Mouse (Mus musculus) E14TG2a.4 (cell line): ENCODE data around the gene Lmntd1.

ENCODE experiments used
- H3K27me3 ChIP-seq: 2 replicates; pipeline ENCODE4 v1.6.1; 2014; ENCODE audit warnings: low read length, control low read depth; ENCODE audit not compliant: insufficient read depth
- H3K36me3 ChIP-seq: 2 replicates; pipeline ENCODE4 v1.6.1; 2014; ENCODE audit warnings: low read length, control low read depth; ENCODE audit not compliant: insufficient read depth
- H3K4me1 ChIP-seq: replicated peaks from 2 replicates; pipeline ENCODE4 v1.6.1; 2014; ENCODE audit warnings: low read depth, low read length, control low read depth
- H3K4me3 ChIP-seq: replicated peaks from 2 replicates; pipeline ENCODE4 v1.5.1; 2014; ENCODE audit warnings: mild to moderate bottlenecking, low read length
- H3K9me3 ChIP-seq: 2 replicates; pipeline ENCODE4 v1.6.1; 2014; ENCODE audit warnings: low read length, control low read depth
- CTCF ChIP-seq: conservative IDR thresholded peaks from 2 replicates; pipeline ENCODE4 v1.5.1; 2014; ENCODE audit warnings: low read length
- NANOG ChIP-seq: IDR thresholded peaks from 2 replicates; pipeline ENCODE4 v1.6.1; 2014; ENCODE audit warnings: borderline replicate concordance, low read length, mixed read lengths
- POU5F1 ChIP-seq: IDR thresholded peaks from 2 replicates; pipeline ENCODE4 v1.6.1; 2014; ENCODE audit warnings: low read length, borderline replicate concordance

Lmntd1 gene

DNA sequence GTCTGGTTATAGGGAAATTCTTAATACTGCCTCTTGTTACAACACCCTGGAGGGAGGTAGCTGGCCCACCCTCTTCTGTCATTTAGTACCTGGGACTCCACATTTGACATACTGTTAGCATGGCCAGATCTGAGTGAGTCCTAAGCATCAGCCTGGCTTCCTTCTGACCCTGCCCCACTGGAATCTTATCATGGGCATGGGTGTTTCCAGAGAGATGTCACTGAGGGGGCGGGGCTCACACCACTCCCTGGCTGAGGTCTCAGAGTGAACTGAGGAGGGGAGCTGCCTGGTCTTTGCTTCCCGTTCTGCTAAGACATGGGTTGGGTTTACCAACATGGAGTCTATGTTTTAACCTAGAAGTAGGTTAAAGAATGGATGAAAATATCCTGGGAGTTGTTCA is 37.9 kb upstream of the Lmntd1 start:
- H3K9me3 ChIP-seq: no peaks in the 10 kb centered on the region
- H3K36me3 ChIP-seq: no peaks in the 10 kb centered on the region
- no peaks in the 10 kb centered on the region for H3K27me3 ChIP-seq
- H3K4me1 ChIP-seq: no peaks in the 10 kb centered on the region
- TF ChIP-seq POU5F1 (no peak), CTCF (no peak), NANOG (no peak)
- H3K4me3 ChIP-seq: no peak overlapping the region

DNA sequence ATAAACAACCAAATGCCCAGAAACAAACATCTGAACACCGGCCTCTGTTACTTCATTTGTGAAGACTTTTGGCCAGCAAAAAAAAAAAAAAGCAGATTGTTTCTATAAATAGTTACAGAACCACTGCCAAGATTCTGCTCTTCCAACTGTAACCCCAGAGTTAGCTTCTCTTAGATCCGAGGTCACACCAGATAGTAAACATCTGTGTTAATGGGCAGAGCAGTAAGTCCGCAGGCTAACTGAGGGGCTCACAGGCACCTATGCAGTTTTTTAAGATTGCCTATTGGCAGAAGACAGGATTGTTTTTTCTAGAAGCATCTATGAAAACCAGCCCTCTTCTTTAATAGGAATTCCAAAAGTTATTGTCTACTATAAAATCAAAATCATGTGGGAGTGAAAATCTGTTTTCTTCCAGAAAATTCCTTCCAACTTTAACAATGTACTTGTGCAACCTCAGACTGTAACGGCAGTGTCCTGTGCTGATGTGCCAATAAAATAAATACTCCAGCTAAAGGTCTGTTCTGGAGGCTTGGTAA is 26.9 kb upstream of the Lmntd1 start:
- 0 out of 2 replicates have a peak, but pooled peaks cover 4% of the 10 kb centered on the region for H3K27me3 ChIP-seq
- H3K36me3 ChIP-seq: no peaks in the 10 kb centered on the region
- peaks cover 14% of the 10 kb centered on the region for H3K9me3 ChIP-seq
- no peaks in the 10 kb centered on the region for H3K4me1 ChIP-seq
- TF ChIP-seq POU5F1 (no peak), NANOG (no peak), CTCF (no peak)
- H3K4me3 ChIP-seq: no peak overlapping the region

DNA sequence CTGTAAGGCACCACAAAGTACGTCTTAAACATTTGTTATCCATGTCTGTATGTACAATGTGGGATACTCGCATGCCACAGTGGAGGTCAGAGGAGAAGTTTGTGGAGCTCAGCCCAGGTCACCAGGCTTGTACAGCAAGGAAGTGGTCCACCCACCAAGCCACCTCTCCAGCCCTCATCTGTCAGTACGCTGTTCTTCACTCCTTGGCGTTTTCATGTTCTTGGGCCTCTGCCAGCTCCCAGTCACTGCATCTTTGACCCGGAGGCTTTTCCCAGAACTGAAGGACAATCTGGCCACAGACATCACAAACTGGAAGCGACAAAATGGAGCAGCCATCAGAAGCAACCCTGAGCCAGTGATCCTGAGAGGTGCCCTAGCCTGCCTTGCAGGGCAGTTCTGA is 24.1 kb upstream of the Lmntd1 start:
- Histone ChIP-seq H3K4me1 (no peaks in the 10 kb centered on the region), H3K27me3 (0 out of 2 replicates have a peak, but pooled peaks cover 4% of the 10 kb centered on the region), H3K9me3 (peaks cover 14% of the 10 kb centered on the region), H3K36me3 (no peaks in the 10 kb centered on the region), H3K4me3 (no peak overlapping the region)
- TF ChIP-seq POU5F1: no peak
- no peak for TF ChIP-seq CTCF
- TF ChIP-seq NANOG: no peak

DNA sequence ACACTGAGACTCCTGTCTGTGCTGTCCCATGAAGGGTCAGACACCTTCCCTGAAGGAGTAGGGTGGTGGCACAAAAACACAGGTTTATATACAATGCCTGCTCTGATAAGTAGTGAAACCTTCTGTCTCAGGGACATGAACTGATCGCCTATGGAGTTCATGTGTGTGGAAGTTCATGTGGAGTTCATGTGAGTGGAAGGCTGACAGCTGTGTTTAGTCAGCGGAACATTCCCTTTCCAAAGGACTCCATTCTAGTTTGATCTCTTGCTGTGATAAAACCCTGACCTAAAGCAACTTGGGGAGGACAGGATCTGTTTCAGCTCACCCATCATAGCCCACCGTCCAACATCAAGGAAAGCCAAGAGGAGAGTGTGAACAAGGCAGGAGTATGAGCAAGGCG is 22.6 kb upstream of the Lmntd1 start:
- Histone ChIP-seq H3K27me3 (0 out of 2 replicates have a peak, but pooled peaks cover 4% of the 10 kb centered on the region), H3K4me1 (no peaks in the 10 kb centered on the region), H3K9me3 (peaks cover 14% of the 10 kb centered on the region), H3K4me3 (no peak overlapping the region), H3K36me3 (no peaks in the 10 kb centered on the region)
- no peak for TF ChIP-seq POU5F1
- TF ChIP-seq NANOG: no peak
- TF ChIP-seq CTCF: no peak

DNA sequence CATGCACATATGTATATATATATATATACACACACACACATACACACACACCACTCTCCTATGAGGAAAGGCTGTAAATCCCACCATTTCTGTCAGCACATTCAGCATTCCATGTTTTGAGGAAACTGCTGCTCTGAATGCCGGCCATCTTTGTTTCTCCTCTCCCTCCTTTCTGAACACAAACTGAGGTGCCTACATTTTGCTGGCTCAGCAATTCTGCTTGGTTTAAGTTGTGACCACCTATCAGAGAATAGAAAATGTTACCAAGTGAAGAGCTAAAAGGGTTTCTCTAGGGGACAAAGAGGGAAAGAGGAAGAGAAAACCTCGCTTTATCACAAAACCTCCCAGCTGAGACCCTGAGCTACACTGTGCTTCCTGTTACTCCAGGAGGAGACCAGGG is 20.3 kb upstream of the Lmntd1 start:
- no peaks in the 10 kb centered on the region for H3K4me1 ChIP-seq
- no peaks in the 10 kb centered on the region for H3K36me3 ChIP-seq
- H3K4me3 ChIP-seq: no peak overlapping the region
- peaks cover 5% of the 10 kb centered on the region for H3K9me3 ChIP-seq
- TF ChIP-seq POU5F1: no peak
- no peak for TF ChIP-seq NANOG
- TF ChIP-seq CTCF: no peak
- H3K27me3 ChIP-seq: 0 out of 2 replicates have a peak, but pooled peaks cover 4% of the 10 kb centered on the region

DNA sequence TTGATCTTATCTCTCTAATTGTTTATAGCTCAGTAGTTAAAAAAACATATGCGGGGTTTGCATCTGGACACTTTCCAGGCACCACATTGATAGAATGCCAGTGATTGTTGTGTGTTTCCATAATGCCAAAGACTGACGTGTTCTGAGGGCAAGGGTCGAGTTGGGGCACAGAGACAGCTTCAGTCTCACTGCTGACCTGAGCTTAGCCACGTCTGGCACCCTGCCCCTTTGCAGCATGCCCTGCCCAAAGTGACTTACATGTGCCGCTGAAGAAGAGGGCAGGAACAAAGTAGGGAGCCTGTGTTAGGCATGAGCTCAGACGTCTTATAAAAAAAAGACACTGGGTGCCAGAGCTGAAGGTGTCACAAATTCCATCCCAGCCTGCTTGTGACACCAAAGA is 16.1 kb upstream of the Lmntd1 start:
- Histone ChIP-seq H3K4me3 (no peak overlapping the region), H3K36me3 (no peaks in the 10 kb centered on the region), H3K27me3 (no peaks in the 10 kb centered on the region), H3K9me3 (no peaks in the 10 kb centered on the region; the same call in 1 of the 2 replicates), H3K4me1 (no peaks in the 10 kb centered on the region)
- TF ChIP-seq POU5F1 (no peak), CTCF (no peak)

DNA sequence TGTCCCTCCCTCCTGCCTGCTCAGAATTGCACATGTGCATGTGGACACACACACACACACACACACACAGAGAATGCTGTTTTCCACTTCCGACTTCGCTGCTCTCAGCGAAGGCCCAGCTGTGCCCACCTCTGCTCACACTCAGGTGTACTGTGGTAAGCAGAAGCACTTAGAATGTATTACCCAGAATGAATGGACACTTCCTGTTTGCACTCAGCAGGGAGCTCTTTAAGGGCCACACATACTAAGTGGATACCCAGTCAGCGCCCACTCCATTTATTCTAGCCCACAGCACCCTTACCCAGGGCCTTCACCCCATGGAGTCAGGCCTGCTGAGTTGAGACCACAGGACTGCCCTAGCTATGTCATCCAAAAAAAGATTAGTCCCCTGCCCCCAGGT is 9.0 kb upstream of the Lmntd1 start:
- 0 out of 2 replicates have a peak, but pooled peaks cover 13% of the 10 kb centered on the region for H3K27me3 ChIP-seq
- no peak overlapping the region for H3K4me3 ChIP-seq
- no peaks in the 10 kb centered on the region for H3K4me1 ChIP-seq
- H3K36me3 ChIP-seq: no peaks in the 10 kb centered on the region
- H3K9me3 ChIP-seq: peaks cover 7% of the 10 kb centered on the region; the same call in 1 of the 2 replicates
- TF ChIP-seq POU5F1 (no peak), CTCF (no peak), NANOG (no peak)

DNA sequence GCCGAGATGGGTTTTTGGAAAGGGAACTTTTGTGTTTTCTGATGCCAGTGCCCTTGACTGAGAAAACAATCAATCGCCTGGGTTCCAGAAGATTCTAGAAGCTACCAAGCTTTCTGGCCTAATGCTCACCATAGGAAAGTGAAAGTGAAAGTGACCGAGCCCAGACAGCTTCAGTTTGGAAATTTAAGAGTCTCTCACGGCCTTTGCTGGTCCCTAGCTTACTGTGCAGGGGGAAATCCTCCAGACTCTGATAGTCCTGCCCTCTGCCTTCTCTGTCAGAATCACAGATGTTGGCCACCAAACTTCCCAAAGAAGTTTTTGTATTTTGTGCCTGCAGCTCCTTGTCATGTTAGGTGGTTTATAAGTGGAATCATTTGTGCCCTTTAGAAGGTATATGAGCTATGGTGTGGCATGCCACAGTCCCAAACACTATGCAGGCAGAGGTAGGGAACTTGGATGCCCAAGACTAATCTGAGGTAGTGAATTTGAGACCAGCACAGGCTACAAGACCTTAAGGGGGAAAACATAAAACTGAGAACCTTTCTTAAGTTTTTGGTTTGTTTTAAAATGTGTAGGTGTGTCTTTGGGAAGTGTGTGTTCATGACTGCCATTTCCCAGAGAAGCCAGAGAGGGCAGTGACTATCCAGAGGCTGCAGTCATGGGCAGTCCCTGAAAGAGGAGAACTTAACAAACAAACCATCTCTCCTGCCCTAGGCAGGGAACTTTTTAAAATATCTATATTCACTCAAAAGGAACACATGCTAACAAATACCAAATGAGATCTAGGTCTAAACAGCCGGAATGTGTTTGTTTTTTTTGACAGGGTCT is 2.5 kb upstream of the Lmntd1 start:
- TF ChIP-seq POU5F1 (no peak), CTCF (no peak), NANOG (no peak)

More for the DNA sequence above, 2.5 kb upstream of the Lmntd1 start:
- Histone ChIP-seq H3K27me3 (peaks cover 51% of the 10 kb centered on the region), H3K36me3 (no peaks in the 10 kb centered on the region), H3K9me3 (peaks cover 12% of the 10 kb centered on the region), H3K4me3 (no peak overlapping the region), H3K4me1 (no peaks in the 10 kb centered on the region; the same call in 1 of the 2 replicates)
